Mouse (Mus musculus) hindbrain, embryonic 10.5 days (tissue): ENCODE measurements at regions not wholly inside any gene's neighbourhood (a gene's known extent, or its start where the extent isn't known, plus 50 kb on each side); places are given as distances from the start of the nearest gene placed in this dataset.

Experiments used
- DNase-seq: peaks from one replicate; pipeline ENCODE4 v3.0.0-alpha.2; 2017; ENCODE audit warnings: low spot score
- H3K27ac ChIP-seq: fragments of 300-500 bp; sonication (generic); 2 replicates; pipeline ENCODE4 v1.5.1; 2016; ENCODE audit warnings: mild to moderate bottlenecking, moderate library complexity
- H3K27me3 ChIP-seq: fragments of 300-500 bp; sonication (generic); 2 replicates; pipeline ENCODE4 v1.6.1; 2016; ENCODE audit warnings: mild to moderate bottlenecking; ENCODE audit not compliant: poor library complexity, insufficient read depth, severe bottlenecking
- H3K36me3 ChIP-seq: fragments of 300-500 bp; sonication (generic); 2 replicates; pipeline ENCODE4 v1.6.1; 2016; ENCODE audit warnings: mild to moderate bottlenecking, moderate library complexity
- H3K4me1 ChIP-seq: fragments of 300-500 bp; sonication (generic); replicated peaks from 2 replicates; pipeline ENCODE4 v1.6.1; 2016; ENCODE audit warnings: mild to moderate bottlenecking
- H3K4me3 ChIP-seq: fragments of 300-500 bp; sonication (generic); 2 replicates; pipeline ENCODE4 v1.5.1; 2016; ENCODE audit warnings: mild to moderate bottlenecking, moderate library complexity
- H3K9me3 ChIP-seq: fragments of 300-500 bp; sonication (generic); 2 replicates; pipeline ENCODE4 v1.6.1; 2016; ENCODE audit warnings: mild to moderate bottlenecking, moderate library complexity
- WGBS: fragments of 180-500 bp; shearing (Covaris S2); methylation state at CpG from one replicate; pipeline ENCODE4 v1.1.7; 2016; 5-methylcytosine and 5-hydroxymethylcytosine counted together

- Histone ChIP-seq H3K4me1 (no peaks in the 10 kb centered on the region; the same call in 1 of the 2 replicates), H3K36me3 (no peaks in the 10 kb centered on the region), H3K27ac (no peak overlapping the region), H3K4me3 (no peak overlapping the region), H3K9me3 (no peaks in the 10 kb centered on the region), H3K27me3 (no peaks in the 10 kb centered on the region)
- no peak for DNase-seq
- 89% methylated on average over 5 of the region's 5 CpGs for WGBS
These were observed 409.7 kb downstream of the Zfp704 start for GRCm38 (mm10) chr3:9200156-9200555.

GRCm38 (mm10) chr3:9198652-9199332, 411.1 kb downstream of the Zfp704 start:
- no peak for DNase-seq
- Histone ChIP-seq H3K4me1 (no peaks in the 10 kb centered on the region; the same call in 1 of the 2 replicates), H3K27ac (no peak overlapping the region), H3K36me3 (no peaks in the 10 kb centered on the region), H3K9me3 (no peaks in the 10 kb centered on the region), H3K27me3 (no peaks in the 10 kb centered on the region), H3K4me3 (no peak overlapping the region)
- WGBS: 89% methylated on average over 9 of the region's 9 CpGs

- no peak overlapping the region for H3K4me3 ChIP-seq
- no peaks in the 10 kb centered on the region; the same call in 1 of the 2 replicates for H3K4me1 ChIP-seq
- H3K27me3 ChIP-seq: no peaks in the 10 kb centered on the region
- DNase-seq: no peak
- 87% methylated on average over 8 of the region's 8 CpGs for WGBS
- no peak overlapping the region for H3K27ac ChIP-seq
- H3K36me3 ChIP-seq: no peaks in the 10 kb centered on the region
- no peaks in the 10 kb centered on the region for H3K9me3 ChIP-seq
These were observed 414.1 kb downstream of the Zfp704 start for GRCm38 (mm10) chr3:9195781-9196180.

GRCm38 (mm10) chr3:9189366-9190287, 420.3 kb downstream of the Zfp704 start:
- Histone ChIP-seq H3K4me3 (no peak overlapping the region), H3K4me1 (no peaks in the 10 kb centered on the region), H3K27me3 (no peaks in the 10 kb centered on the region), H3K9me3 (no peaks in the 10 kb centered on the region), H3K36me3 (no peaks in the 10 kb centered on the region), H3K27ac (no peak overlapping the region)
- no peak for DNase-seq
- WGBS: 91% methylated on average over 15 of the region's 15 CpGs

- no peak overlapping the region for H3K27ac ChIP-seq
- H3K4me1 ChIP-seq: no peaks in the 10 kb centered on the region
- no peak overlapping the region for H3K4me3 ChIP-seq
- 88% methylated on average over 6 of the region's 6 CpGs for WGBS
- no peaks in the 10 kb centered on the region for H3K36me3 ChIP-seq
- H3K27me3 ChIP-seq: no peaks in the 10 kb centered on the region
- DNase-seq: no peak
- H3K9me3 ChIP-seq: no peaks in the 10 kb centered on the region
These were observed 423.3 kb downstream of the Zfp704 start for GRCm38 (mm10) chr3:9186364-9187120.

GRCm38 (mm10) chr3:9181576-9181975, 428.3 kb downstream of the Zfp704 start:
- Histone ChIP-seq H3K9me3 (no peaks in the 10 kb centered on the region), H3K27me3 (no peaks in the 10 kb centered on the region), H3K27ac (no peak overlapping the region), H3K36me3 (no peaks in the 10 kb centered on the region), H3K4me3 (no peak overlapping the region), H3K4me1 (no peaks in the 10 kb centered on the region)
- no peak for DNase-seq
- WGBS: 88% methylated on average over 11 of the region's 11 CpGs

GRCm38 (mm10) chr3:9179641-9180040, 430.2 kb downstream of the Zfp704 start:
- Histone ChIP-seq H3K4me3 (no peak overlapping the region), H3K36me3 (no peaks in the 10 kb centered on the region), H3K27ac (no peak overlapping the region), H3K9me3 (no peaks in the 10 kb centered on the region), H3K4me1 (no peaks in the 10 kb centered on the region), H3K27me3 (no peaks in the 10 kb centered on the region)
- no peak for DNase-seq
- WGBS: 73% methylated on average over 6 of the region's 6 CpGs

GRCm38 (mm10) chr3:9174517-9174832, 435.4 kb downstream of the Zfp704 start:
- no peak for DNase-seq
- no peaks in the 10 kb centered on the region for H3K36me3 ChIP-seq
- peaks cover 8% of the 10 kb centered on the region for H3K4me1 ChIP-seq
- peak overlapping the region; percentile 51; the same call in 1 of the 2 replicates for H3K27ac ChIP-seq
- 87% methylated on average over 2 of the region's 2 CpGs for WGBS
- no peak overlapping the region for H3K4me3 ChIP-seq
- no peaks in the 10 kb centered on the region for H3K27me3 ChIP-seq
- H3K9me3 ChIP-seq: 0 out of 2 replicates have a peak, but pooled peaks cover 6% of the 10 kb centered on the region

GRCm38 (mm10) chr3:9173643-9174516, 436.0 kb downstream of the Zfp704 start:
- H3K4me3 ChIP-seq: no peak overlapping the region

GRCm38 (mm10) chr3:9171970-9172369, 437.9 kb downstream of the Zfp704 start:
- 0 out of 2 replicates have a peak, but pooled peaks cover 6% of the 10 kb centered on the region for H3K9me3 ChIP-seq
- no peak overlapping the region for H3K27ac ChIP-seq
- H3K4me1 ChIP-seq: peaks cover 8% of the 10 kb centered on the region
- H3K36me3 ChIP-seq: no peaks in the 10 kb centered on the region
- H3K4me3 ChIP-seq: no peak overlapping the region
- WGBS: 16% methylated on average over 1 of the region's 1 CpGs
- DNase-seq: no peak
- H3K27me3 ChIP-seq: no peaks in the 10 kb centered on the region

More at GRCm38 (mm10) chr3:9173643-9174516, 436.0 kb downstream of the Zfp704 start:
- 63% methylated on average over 16 of the region's 16 CpGs for WGBS
- Histone ChIP-seq H3K36me3 (no peaks in the 10 kb centered on the region), H3K27ac (peak overlapping the region; percentile 51; the same call in 1 of the 2 replicates), H3K4me1 (peaks cover 8% of the 10 kb centered on the region), H3K27me3 (no peaks in the 10 kb centered on the region), H3K9me3 (0 out of 2 replicates have a peak, but pooled peaks cover 6% of the 10 kb centered on the region)
- DNase-seq: peak; percentile 20

- WGBS: 72% methylated on average over 12 of the region's 12 CpGs
- 0 out of 2 replicates have a peak, but pooled peaks cover 6% of the 10 kb centered on the region for H3K9me3 ChIP-seq
These were observed 440.9 kb downstream of the Zfp704 start for GRCm38 (mm10) chr3:9168955-9169354.

GRCm38 (mm10) chr3:9159073-9159472, 450.8 kb downstream of the Zfp704 start:
- DNase-seq: no peak
- H3K9me3 ChIP-seq: no peaks in the 10 kb centered on the region
- H3K4me1 ChIP-seq: peaks cover 6% of the 10 kb centered on the region; the same call in 1 of the 2 replicates
- H3K27me3 ChIP-seq: no peaks in the 10 kb centered on the region
- H3K4me3 ChIP-seq: no peak overlapping the region
- H3K36me3 ChIP-seq: no peaks in the 10 kb centered on the region
- no peak overlapping the region for H3K27ac ChIP-seq
- 32% methylated on average over 15 of the region's 15 CpGs for WGBS

More at GRCm38 (mm10) chr3:9168955-9169354, 440.9 kb downstream of the Zfp704 start:
- DNase-seq: no peak
- no peaks in the 10 kb centered on the region for H3K36me3 ChIP-seq
- no peak overlapping the region for H3K4me3 ChIP-seq
- no peak overlapping the region for H3K27ac ChIP-seq
- H3K27me3 ChIP-seq: no peaks in the 10 kb centered on the region
- peaks cover 4% of the 10 kb centered on the region for H3K4me1 ChIP-seq
